Mouse (Mus musculus) erythroblast, embryonic 14.5 days (primary cell): ENCODE measurements at regions not wholly inside any gene's neighbourhood (a gene's known extent, or its start where the extent isn't known, plus 50 kb on each side); places are given as distances from the start of the nearest gene placed in this dataset.

Experiments used
- H3K27me3 ChIP-seq: 2 replicates; pipeline ENCODE4 v1.6.1; 2012; ENCODE audit warnings: inconsistent platforms; ENCODE audit not compliant: control insufficient read depth
- H3K36me3 ChIP-seq: 2 replicates; pipeline ENCODE4 v1.6.1; 2012; ENCODE audit warnings: mild to moderate bottlenecking, inconsistent platforms; ENCODE audit not compliant: control insufficient read depth
- H3K4me1 ChIP-seq: 2 replicates; pipeline ENCODE4 v1.6.1; 2012; ENCODE audit warnings: inconsistent platforms; ENCODE audit not compliant: control insufficient read depth
- H3K4me3 ChIP-seq: replicated peaks from 2 replicates; pipeline ENCODE3; 2012; ENCODE audit warnings: moderate library complexity, mild to moderate bottlenecking, inconsistent platforms
- H3K9me3 ChIP-seq: 2 replicates; pipeline ENCODE4 v1.6.1; 2012; ENCODE audit warnings: low read length, inconsistent platforms, mixed read lengths; ENCODE audit not compliant: control insufficient read depth
- GATA1 ChIP-seq: IDR thresholded peaks from 2 replicates; pipeline ENCODE4 v1.6.1; 2012; ENCODE audit warnings: low read length, inconsistent platforms, mixed read lengths
- TAL1 ChIP-seq: IDR thresholded peaks from 3 replicates; pipeline ENCODE4 v1.6.1; 2012; ENCODE audit warnings: low read length, inconsistent platforms, mixed read lengths

DNA sequence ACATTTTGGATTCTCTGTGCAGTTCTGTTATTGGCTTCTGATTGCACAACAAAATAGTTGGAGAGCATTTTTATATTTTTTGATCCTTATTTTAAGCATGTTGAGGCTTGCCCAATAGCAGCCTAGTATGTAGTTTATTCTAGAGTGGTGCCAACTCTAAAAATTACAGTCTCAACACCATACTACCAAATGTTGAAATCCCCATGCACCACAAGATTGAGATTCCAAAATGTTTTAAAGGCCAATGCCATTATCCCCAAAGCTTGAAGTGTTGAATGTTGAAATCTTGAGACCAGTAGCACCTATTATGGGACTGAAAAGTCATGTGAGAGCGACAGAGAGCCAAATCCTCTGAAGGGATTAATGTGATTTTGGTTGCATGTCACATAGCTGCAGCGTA, 104.9 kb upstream of the Rbms1 start:
- H3K36me3 ChIP-seq = no peaks in the 10 kb centered on the region
- no peaks in the 10 kb centered on the region for H3K9me3 ChIP-seq
- no peaks in the 10 kb centered on the region for H3K4me1 ChIP-seq
- no peak overlapping the region for H3K4me3 ChIP-seq
- H3K27me3 ChIP-seq = no peaks in the 10 kb centered on the region
- TF ChIP-seq GATA1 (no peak), TAL1 (no peak)

DNA sequence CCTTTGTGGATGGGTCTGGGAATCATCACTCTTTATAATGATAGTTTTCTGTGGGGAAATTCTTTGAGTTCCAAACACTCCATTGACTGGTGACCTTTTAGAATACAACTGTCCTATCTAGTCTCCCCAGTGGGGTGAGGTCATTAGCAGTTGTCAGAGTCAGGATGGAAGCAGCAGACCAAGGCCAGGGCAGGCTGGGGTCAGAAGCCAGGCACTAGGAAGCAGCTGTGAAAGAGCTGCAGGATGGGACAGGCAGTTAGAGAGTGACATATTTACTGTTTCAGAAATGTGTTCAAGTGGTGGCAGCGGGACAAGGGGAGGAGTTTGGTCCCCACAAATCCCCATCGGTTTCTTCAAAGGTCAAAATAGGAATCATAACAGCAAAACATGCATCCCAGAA, 99.1 kb upstream of the Rbms1 start:
- no peaks in the 10 kb centered on the region for H3K36me3 ChIP-seq
- H3K4me3 ChIP-seq = no peak overlapping the region
- H3K4me1 ChIP-seq = no peaks in the 10 kb centered on the region
- TF ChIP-seq TAL1 (no peak), GATA1 (no peak)
- no peaks in the 10 kb centered on the region for H3K9me3 ChIP-seq
- no peaks in the 10 kb centered on the region for H3K27me3 ChIP-seq

DNA sequence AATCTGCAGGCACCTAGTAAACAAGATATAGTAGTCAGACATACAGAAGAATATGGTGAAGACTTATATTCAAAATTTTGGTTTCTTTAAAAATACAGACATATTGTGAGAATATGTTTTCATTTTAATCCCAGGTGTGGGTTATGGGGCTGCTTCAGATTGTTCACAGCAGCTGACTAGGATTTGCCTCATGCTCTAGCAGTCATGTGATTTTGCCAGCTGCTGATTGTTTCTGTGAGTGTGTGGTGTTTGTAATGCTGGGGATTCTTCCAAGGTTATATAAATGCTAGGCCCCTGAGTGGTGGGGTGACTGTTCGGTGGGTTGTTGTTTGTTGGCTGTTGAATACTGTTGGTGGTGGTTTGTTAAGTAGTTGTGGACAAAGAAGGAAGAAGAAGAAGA, 97.9 kb upstream of the Rbms1 start:
- Histone ChIP-seq H3K36me3 (no peaks in the 10 kb centered on the region), H3K9me3 (no peaks in the 10 kb centered on the region), H3K4me1 (no peaks in the 10 kb centered on the region), H3K27me3 (no peaks in the 10 kb centered on the region), H3K4me3 (no peak overlapping the region)
- TF ChIP-seq TAL1 (no peak), GATA1 (no peak)

DNA sequence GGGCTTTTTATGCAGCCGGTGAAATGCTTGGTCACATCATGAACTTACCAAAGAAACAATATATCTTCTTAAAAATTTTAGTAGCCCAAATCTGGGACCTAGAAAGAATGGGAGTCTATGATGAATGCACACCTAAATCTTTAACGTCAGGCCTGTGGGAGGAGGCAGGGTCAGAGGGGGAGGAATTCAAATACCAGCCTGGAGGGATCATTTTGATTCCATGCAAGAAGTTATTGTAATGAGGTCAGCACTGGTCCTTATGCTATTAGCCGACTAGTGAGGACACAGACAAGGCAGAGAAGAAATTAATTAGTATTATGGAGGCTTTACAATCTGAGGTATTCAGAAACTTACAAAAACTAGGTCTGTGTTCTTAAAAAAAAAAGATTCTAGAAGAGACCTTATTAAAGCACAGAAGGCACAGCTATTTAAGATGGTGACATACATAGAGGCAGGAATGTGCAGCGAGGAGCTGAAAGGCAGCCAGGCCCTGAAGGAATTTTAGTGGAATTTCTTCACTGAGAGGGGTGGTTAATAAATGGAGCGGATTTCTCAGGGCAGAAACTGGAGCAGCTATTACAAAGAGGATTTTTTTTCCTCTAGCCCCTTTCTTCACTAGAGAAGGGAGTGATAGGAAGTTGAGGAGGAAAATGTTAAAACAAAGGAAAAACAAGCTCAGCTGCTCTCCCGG, 95.7 kb upstream of the Rbms1 start:
- H3K4me1 ChIP-seq = no peaks in the 10 kb centered on the region
- H3K9me3 ChIP-seq = no peaks in the 10 kb centered on the region
- H3K36me3 ChIP-seq = no peaks in the 10 kb centered on the region
- no peaks in the 10 kb centered on the region for H3K27me3 ChIP-seq
- H3K4me3 ChIP-seq = no peak overlapping the region
- no peak for TF ChIP-seq GATA1
- no peak for TF ChIP-seq TAL1

DNA sequence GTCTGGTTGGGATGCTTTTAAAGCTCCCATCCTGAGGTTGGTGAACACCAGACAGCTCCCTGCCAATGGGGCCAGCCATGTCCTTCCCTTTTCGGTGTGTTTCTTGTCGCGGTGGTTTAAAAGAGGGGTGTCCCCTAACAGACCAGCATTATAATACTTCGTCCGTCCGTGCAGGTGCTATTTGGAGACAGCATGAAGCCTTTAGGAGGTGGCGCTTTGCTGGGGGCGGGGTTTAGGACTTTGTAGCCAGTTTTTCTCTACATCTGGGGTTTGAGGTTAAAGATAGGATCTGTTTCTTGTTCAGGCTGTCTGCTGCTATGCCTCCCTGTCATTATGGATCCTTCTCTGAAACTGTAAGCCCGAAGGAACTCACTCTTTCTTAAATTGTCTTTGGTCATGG, 89.3 kb upstream of the Rbms1 start:
- Histone ChIP-seq H3K4me3 (no peak overlapping the region), H3K4me1 (no peaks in the 10 kb centered on the region), H3K9me3 (no peaks in the 10 kb centered on the region), H3K36me3 (no peaks in the 10 kb centered on the region), H3K27me3 (no peaks in the 10 kb centered on the region)
- TF ChIP-seq GATA1 = no peak
- TF ChIP-seq TAL1 = no peak

DNA sequence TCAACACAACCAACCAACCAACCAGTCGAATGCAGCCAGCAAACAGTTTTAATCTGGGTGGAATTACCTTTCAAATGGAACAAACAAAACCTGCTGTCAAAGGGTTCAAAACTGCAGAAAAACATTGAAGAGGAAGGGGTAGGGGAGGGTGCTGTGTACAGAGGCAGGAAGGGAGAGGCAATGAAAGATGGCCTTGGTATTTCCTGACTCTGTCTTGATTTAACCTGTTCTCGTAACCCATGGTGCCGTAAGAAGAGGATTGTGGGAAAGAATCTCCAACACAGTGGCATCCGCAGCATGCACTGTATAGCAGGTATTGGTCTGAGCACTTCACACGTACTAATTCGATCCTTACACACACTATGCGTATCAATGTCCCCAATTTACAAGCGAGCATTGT, 88.8 kb upstream of the Rbms1 start:
- Histone ChIP-seq H3K9me3 (no peaks in the 10 kb centered on the region), H3K4me3 (no peak overlapping the region), H3K4me1 (no peaks in the 10 kb centered on the region), H3K36me3 (no peaks in the 10 kb centered on the region), H3K27me3 (no peaks in the 10 kb centered on the region)
- no peak for TF ChIP-seq TAL1
- TF ChIP-seq GATA1 = no peak

DNA sequence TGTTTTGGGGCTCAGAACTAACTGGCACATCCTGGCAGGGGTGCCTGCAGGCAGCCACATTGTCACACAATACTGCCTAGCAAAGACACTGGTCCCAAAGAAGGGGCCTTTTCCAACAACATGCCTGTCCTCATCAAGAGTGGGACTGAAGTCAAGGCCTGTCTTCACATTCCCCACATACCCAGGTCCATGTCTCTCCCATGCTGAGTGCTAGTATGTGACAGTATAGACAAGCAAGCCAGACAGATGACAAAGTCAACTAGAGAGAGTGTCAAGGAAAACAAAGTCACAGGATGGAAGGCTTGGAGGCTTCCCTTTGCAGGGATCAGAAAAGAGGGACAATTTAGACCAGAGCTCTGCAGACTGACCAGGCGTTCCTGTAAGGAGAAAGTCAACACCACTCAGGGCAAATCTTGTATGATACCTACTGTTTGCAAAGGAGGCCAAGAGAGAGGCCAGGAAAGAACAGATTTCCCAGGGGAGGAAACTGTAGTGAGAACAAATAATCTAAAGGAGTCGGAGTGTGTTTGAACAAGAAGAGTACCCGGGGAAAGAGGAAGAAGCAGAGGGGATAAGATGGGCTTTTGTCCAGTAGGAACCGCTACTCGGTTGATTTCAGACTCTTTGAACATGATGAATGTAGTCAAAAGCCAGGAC, 83.2 kb upstream of the Rbms1 start:
- TF ChIP-seq GATA1 (no peak), TAL1 (no peak)
- no peaks in the 10 kb centered on the region for H3K9me3 ChIP-seq

DNA sequence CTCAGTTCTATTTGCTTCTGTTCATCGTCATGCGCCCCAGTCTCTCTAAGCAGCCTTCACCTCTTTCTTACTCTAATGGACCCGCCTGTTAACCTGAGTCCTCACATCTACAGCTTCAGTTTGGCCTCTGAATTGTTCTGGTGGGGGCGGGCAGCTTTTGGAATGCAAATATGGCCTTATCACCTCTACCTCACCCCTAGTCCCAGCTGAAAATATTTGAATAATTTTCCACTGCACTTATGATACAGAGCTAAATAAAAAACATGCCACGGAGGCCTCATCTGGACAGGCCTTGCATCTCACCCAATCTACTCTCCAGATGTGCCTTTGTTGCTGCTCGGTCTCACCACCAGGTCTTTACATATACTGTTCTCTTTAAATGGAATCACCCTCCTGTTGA, 82.5 kb upstream of the Rbms1 start:
- no peak overlapping the region for H3K4me3 ChIP-seq
- TF ChIP-seq GATA1 = no peak
- no peak for TF ChIP-seq TAL1
- H3K36me3 ChIP-seq = no peaks in the 10 kb centered on the region
- H3K9me3 ChIP-seq = no peaks in the 10 kb centered on the region
- H3K4me1 ChIP-seq = no peaks in the 10 kb centered on the region
- H3K27me3 ChIP-seq = no peaks in the 10 kb centered on the region

More for the DNA sequence above, 83.2 kb upstream of the Rbms1 start:
- Histone ChIP-seq H3K4me1 (no peaks in the 10 kb centered on the region), H3K36me3 (no peaks in the 10 kb centered on the region), H3K27me3 (no peaks in the 10 kb centered on the region), H3K4me3 (no peak overlapping the region)

DNA sequence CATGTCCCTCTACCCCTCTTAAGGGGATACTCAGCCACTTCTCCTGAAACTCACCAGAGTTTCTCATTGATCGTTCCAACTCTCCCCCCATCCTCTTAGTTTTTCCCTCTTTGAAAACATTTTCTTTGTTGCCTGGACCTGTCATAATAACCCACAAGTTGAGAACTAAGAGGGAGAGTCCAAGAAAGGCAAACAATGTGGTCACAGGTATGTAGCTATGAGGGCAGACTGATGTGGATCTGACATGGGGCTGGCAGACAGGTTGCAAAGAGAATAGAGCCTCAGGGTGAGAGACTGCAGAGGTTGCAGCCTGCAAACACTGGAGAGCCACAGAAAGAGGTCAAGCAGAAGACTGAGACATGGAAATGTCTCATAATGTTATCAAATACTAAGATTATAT, 69.9 kb upstream of the Rbms1 start:
- Histone ChIP-seq H3K4me3 (no peak overlapping the region), H3K36me3 (no peaks in the 10 kb centered on the region), H3K4me1 (no peaks in the 10 kb centered on the region), H3K27me3 (no peaks in the 10 kb centered on the region), H3K9me3 (no peaks in the 10 kb centered on the region)
- TF ChIP-seq TAL1 = no peak
- no peak for TF ChIP-seq GATA1

DNA sequence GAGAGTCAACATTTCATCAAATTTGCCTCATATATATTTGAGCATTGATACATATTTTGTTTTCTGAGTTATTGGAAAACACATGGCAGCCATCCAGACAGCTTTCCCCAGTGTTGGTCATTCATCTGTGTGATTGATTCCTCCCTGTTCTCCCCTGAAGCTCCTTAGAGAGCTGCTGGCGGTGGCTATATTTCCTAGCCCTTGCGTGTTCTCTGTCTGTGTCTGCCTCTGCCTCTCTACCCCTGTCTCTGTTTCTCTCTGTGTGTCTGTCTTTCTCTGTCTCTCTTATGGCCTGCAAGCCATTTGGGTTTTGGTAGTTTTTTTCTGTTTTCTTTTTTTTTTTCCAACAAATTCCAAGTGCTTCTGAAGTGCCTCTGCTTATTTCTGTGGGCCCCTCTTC, 66.7 kb upstream of the Rbms1 start:
- Histone ChIP-seq H3K9me3 (no peaks in the 10 kb centered on the region), H3K4me3 (no peak overlapping the region), H3K36me3 (no peaks in the 10 kb centered on the region), H3K27me3 (no peaks in the 10 kb centered on the region), H3K4me1 (no peaks in the 10 kb centered on the region)
- TF ChIP-seq TAL1 = no peak
- no peak for TF ChIP-seq GATA1
